Mouse (Mus musculus) ES-CJ7 (cell line): ENCODE results near the gene Gramd1a.

Experiments used
- DNase-seq: peaks from one replicate; pipeline ENCODE4 v3.0.0; 2011; ENCODE audit warnings: low read depth, low spot score

Gene Gramd1a

GRCm38 (mm10) chr7:31155296-31156033 is at the start of gene Gramd1a:
Gene Gramd1a (minus strand): TSS chr7:31155896.
- DNase-seq, result peak; percentile 90

GRCm38 (mm10) chr7:31195591-31196307 is 40.1 kb upstream of the Gramd1a start:
- no peak for DNase-seq

GRCm38 (mm10) chr7:31184711-31185110 is 29.0 kb upstream of the Gramd1a start:
- no peak for DNase-seq

GRCm38 (mm10) chr7:31182863-31183262 is 27.2 kb upstream of the Gramd1a start:
- peak; percentile 52 for DNase-seq

GRCm38 (mm10) chr7:31176886-31177763 is 21.4 kb upstream of the Gramd1a start:
- DNase-seq, result peak; percentile 81

- DNase-seq, result no peak
These were observed 19.4 kb upstream of the Gramd1a start for GRCm38 (mm10) chr7:31175096-31175495.

- DNase-seq, result no peak
These were observed 18.8 kb upstream of the Gramd1a start for GRCm38 (mm10) chr7:31174466-31174865.

GRCm38 (mm10) chr7:31172238-31172637 is 16.5 kb upstream of the Gramd1a start:
- DNase-seq, result peak; percentile 68

GRCm38 (mm10) chr7:31170520-31170919 is 14.8 kb upstream of the Gramd1a start:
- no peak for DNase-seq

- DNase-seq, result no peak
These were observed 12.7 kb upstream of the Gramd1a start for GRCm38 (mm10) chr7:31168412-31168811.

GRCm38 (mm10) chr7:31164748-31165147 is 9.1 kb upstream of the Gramd1a start:
- DNase-seq, result no peak

GRCm38 (mm10) chr7:31163666-31164577 is 8.2 kb upstream of the Gramd1a start:
- DNase-seq, result peak; percentile 67

GRCm38 (mm10) chr7:31162324-31162723 is 6.6 kb upstream of the Gramd1a start:
- no peak for DNase-seq

GRCm38 (mm10) chr7:31161831-31162230 is 6.1 kb upstream of the Gramd1a start:
- peak; percentile 44 for DNase-seq

GRCm38 (mm10) chr7:31161246-31161645 is 5.5 kb upstream of the Gramd1a start:
- DNase-seq, result no peak

GRCm38 (mm10) chr7:31160763-31161162 is 5.1 kb upstream of the Gramd1a start:
- no peak for DNase-seq

GRCm38 (mm10) chr7:31156034-31156928 is 585 bp upstream of the Gramd1a start:
- DNase-seq, result peak; percentile 97

- DNase-seq, result no peak
These were observed 2.0 kb downstream of the Gramd1a start for GRCm38 (mm10) chr7:31153536-31154320.
